Mouse (Mus musculus) ES-E14 (cell line): ENCODE measurements around the gene Olfr972. TPM values are rescaled to one million over a fixed set of nuclear protein-coding genes. Genes with fewer than 3 reads are reported as not detected.

Experiments used
- DNase-seq: peaks from one replicate; pipeline ENCODE4 v3.0.0-alpha.2; 2013; ENCODE audit warnings: low read depth, low spot score
- H3K27ac ChIP-seq: 2 replicates; pipeline ENCODE4 v1.5.1; 2012; ENCODE audit warnings: low read depth, mild to moderate bottlenecking, low read length, moderate library complexity, mixed read lengths; ENCODE audit not compliant: poor library complexity, insufficient read depth, severe bottlenecking
- H3K36me3 ChIP-seq: 2 replicates; pipeline ENCODE4 v1.6.1; 2012; ENCODE audit warnings: mild to moderate bottlenecking, low read length, moderate library complexity, mixed read lengths; ENCODE audit not compliant: control insufficient read depth, poor library complexity, insufficient read depth, severe bottlenecking
- H3K4me1 ChIP-seq, 2 experiments: fragments of 150-350 bp in 1 of 2; sonication (generic) in 1 of 2; 2 replicates each; pipeline ENCODE4 v1.6.1; 2012; ENCODE audit warnings: low read length in 2 of 2, mild to moderate bottlenecking in 1 of 2, mixed read lengths in 1 of 2; ENCODE audit not compliant: control insufficient read depth in 2 of 2, insufficient read depth in 2 of 2, poor library complexity in 1 of 2
- H3K4me3 ChIP-seq, 2 experiments: fragments of 150-350 bp in 1 of 2; sonication (generic) in 1 of 2; 2 replicates each; pipeline ENCODE4 v1.5.1; 2012; ENCODE audit warnings: low read length in 2 of 2, low read depth in 1 of 2, mild to moderate bottlenecking in 1 of 2, mixed read lengths in 1 of 2; ENCODE audit not compliant: insufficient read depth in 1 of 2, poor library complexity in 1 of 2, severe bottlenecking in 1 of 2
- H3K9ac ChIP-seq: 2 replicates; pipeline ENCODE4 v1.6.1; 2012; ENCODE audit warnings: low read depth, mild to moderate bottlenecking, low read length, mixed read lengths; ENCODE audit not compliant: poor library complexity, insufficient read depth, severe bottlenecking
- H3K9me3 ChIP-seq: fragments of 150-350 bp; sonication (generic); 2 replicates; pipeline ENCODE4 v1.6.1; 2012; ENCODE audit warnings: low read depth, mild to moderate bottlenecking, low read length; ENCODE audit not compliant: control insufficient read depth, insufficient read depth
- CHD2 ChIP-seq: IDR thresholded peaks from 2 replicates; pipeline ENCODE4 v1.6.1; 2014; ENCODE audit warnings: mild to moderate bottlenecking, low read depth, low read length, inconsistent platforms
- HCFC1 ChIP-seq: IDR thresholded peaks from 2 replicates; pipeline ENCODE4 v1.6.1; 2012; ENCODE audit warnings: low read length, inconsistent platforms, borderline replicate concordance; ENCODE audit not compliant: insufficient read depth
- MAFK ChIP-seq: IDR thresholded peaks from 2 replicates; pipeline ENCODE4 v1.6.1; 2014; ENCODE audit warnings: mild to moderate bottlenecking, low read depth, low read length, inconsistent platforms; ENCODE audit not compliant: insufficient read depth
- ZC3H11A ChIP-seq: IDR thresholded peaks from 2 replicates; pipeline ENCODE4 v1.6.1; 2012; ENCODE audit warnings: low read depth, mild to moderate bottlenecking, inconsistent platforms, low read length, borderline replicate concordance
- ZNF384 ChIP-seq: IDR thresholded peaks from 2 replicates; pipeline ENCODE4 v1.6.1; 2012; ENCODE audit warnings: low read depth, low read length, inconsistent platforms
- in situ Hi-C, 2 experiments: fragments of 600-800 bp; cut with MboI; formaldehyde crosslinking; loops; one replicate each; pipeline ENCODE4 v1.15.1; 2025; ENCODE audit warnings: low sequenced_read_pairs in 2 of 2, inconsistent platforms in 1 of 2; ENCODE audit not compliant: unreplicated experiment in 2 of 2
- total RNA-seq: library from RNA; depleted of rRNA; stranded (reverse); fragments of 300-350 nt; gene quantifications from 2 replicates; pipeline ENCODE4 v1.2.3, GENCODE M21; 2012; rRNA removed

Olfr972 gene
- total RNA-seq, 1 experiment = not detected

DNA sequence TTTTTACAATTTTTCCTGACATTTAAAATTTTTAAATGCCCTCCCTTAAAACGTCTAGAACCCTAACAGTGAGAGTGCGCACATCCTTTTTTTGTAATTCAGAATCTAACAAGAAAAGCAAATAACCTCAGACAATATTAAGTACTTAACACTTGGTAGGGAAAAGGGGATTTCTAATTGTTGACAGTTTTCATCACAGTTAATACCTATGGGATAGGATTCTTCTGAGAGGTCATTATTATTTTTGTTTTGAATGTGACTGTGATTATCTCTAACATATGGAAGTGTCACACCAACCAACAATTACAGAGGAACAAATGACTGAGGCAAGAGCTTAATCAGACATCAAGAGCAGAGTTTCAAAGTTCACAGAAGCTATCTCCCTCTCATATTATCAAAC lies 40.8 kb downstream of the Olfr972 start, which contains the start of gene Olfr229:
Gene Olfr229 (plus strand): TSS at position 301 of the 400 bp plus-strand sequence.
- TF ChIP-seq ZC3H11A = no peak
- TF ChIP-seq CHD2 = no peak
- no peak for TF ChIP-seq ZNF384
- TF ChIP-seq HCFC1 = no peak
- TF ChIP-seq MAFK = no peak
- Histone ChIP-seq H3K27ac (no peak within 1 kb of the TSS), H3K36me3 (no peaks in the 10 kb centered on the region), H3K4me1 (no peaks in the 10 kb centered on the region), H3K9ac (no peak within 1 kb of the TSS), H3K9me3 (no peaks in the 10 kb centered on the region), H3K4me3 (no peak within 1 kb of the TSS)
- in situ Hi-C loops = no loop called here
- no peak for DNase-seq

- H3K9me3 ChIP-seq = no peaks in the 10 kb centered on the region
- no peak overlapping the region for H3K27ac ChIP-seq
- no peak for TF ChIP-seq ZC3H11A
- TF ChIP-seq ZNF384 = no peak
- TF ChIP-seq CHD2 = no peak
- no peak for TF ChIP-seq MAFK
- no peaks in the 10 kb centered on the region for H3K4me1 ChIP-seq
- H3K9ac ChIP-seq = no peak overlapping the region
- in situ Hi-C loops = no loop called here
- no peaks in the 10 kb centered on the region for H3K36me3 ChIP-seq
- no peak for DNase-seq
- H3K4me3 ChIP-seq = no peak overlapping the region
Observed at GRCm38 (mm10) chr9:39909939-39910338, 43.7 kb downstream of the Olfr972 start.

Other genes with a start within 250 kb of the Olfr972 start
- not detected in 2 replicates for gene Olfr960, start 245.0 kb upstream of the Olfr972 start, total RNA-seq
- gene Olfr961, start 221.3 kb upstream of the Olfr972 start, total RNA-seq = not detected in 2 replicates
- gene Olfr963, start 199.2 kb upstream of the Olfr972 start, total RNA-seq = not detected in 2 replicates
- gene Olfr149, start 159.3 kb upstream of the Olfr972 start, total RNA-seq = not detected in 2 replicates
- gene Olfr965, start 155.1 kb upstream of the Olfr972 start, total RNA-seq = not detected in 2 replicates
- not detected in 2 replicates for gene Olfr150, start 135.4 kb upstream of the Olfr972 start, total RNA-seq
- not detected in 2 replicates for gene Olfr967, start 120.2 kb upstream of the Olfr972 start, total RNA-seq
- gene Olfr968, start 83.2 kb upstream of the Olfr972 start, total RNA-seq = 0.05 TPM in 1 of 2 replicates, not detected in the other
- gene Olfr969, start 75.5 kb upstream of the Olfr972 start, total RNA-seq = not detected in 2 replicates
- not detected in 2 replicates for gene Olfr970, start 57.6 kb upstream of the Olfr972 start, total RNA-seq
- not detected in 2 replicates for gene Olfr971, start 29.5 kb upstream of the Olfr972 start, total RNA-seq
- gene Olfr229, start 40.9 kb downstream of the Olfr972 start, total RNA-seq = not detected in 2 replicates
- gene Olfr974, start 71.1 kb downstream of the Olfr972 start, total RNA-seq = not detected in 2 replicates
- not detected in 2 replicates for gene Olfr975, start 85.6 kb downstream of the Olfr972 start, total RNA-seq
- not detected in 2 replicates for gene Olfr976, start 94.7 kb downstream of the Olfr972 start, total RNA-seq
- not detected in 2 replicates for gene Olfr978, start 125.7 kb downstream of the Olfr972 start, total RNA-seq
- 0.13 TPM in 1 of 2 replicates, not detected in the other for gene Olfr979, start 137.0 kb downstream of the Olfr972 start, total RNA-seq
- gene Olfr980, start 143.2 kb downstream of the Olfr972 start, total RNA-seq = 0.16 TPM in 1 of 2 replicates, not detected in the other
- gene Olfr981, start 155.0 kb downstream of the Olfr972 start, total RNA-seq = not detected in 2 replicates
- gene Olfr982, start 207.4 kb downstream of the Olfr972 start, total RNA-seq = 0.05 TPM in 1 of 2 replicates, not detected in the other
- 0.13 and 0.21 TPM in 2 replicates for gene Olfr983, start 227.2 kb downstream of the Olfr972 start, total RNA-seq
- gene Olfr984, start 247.8 kb downstream of the Olfr972 start, total RNA-seq = 0.36 and 0.48 TPM in 2 replicates